Mouse (Mus musculus) adrenal gland, adult 8-10 months (tissue): ENCODE data around the gene Eva1c. TPM values are rescaled to one million over a fixed set of nuclear protein-coding genes. Genes with fewer than 3 reads are reported as not detected.
A peak's percentile ranks its signal among the peaks of the same experiment; 100 is the strongest.

Source experiments
- DNase-seq: peaks from one replicate; pipeline ENCODE4 v3.0.0; 2022
- total RNA-seq, 4 experiments: library from RNA; stranded (reverse); gene quantifications; 2 replicates each; pipeline ENCODE4 v1.2.4; 2022

Eva1c gene
- total RNA-seq, 4 experiments from 2014 or later: 4.6 to 7.5 (median 6.1) TPM

GRCm38 (mm10) chr16:90868129-90868528, 41.6 kb downstream of the Eva1c start:
- no peak for DNase-seq

- no peak for DNase-seq
These were observed 42.8 kb downstream of the Eva1c start for GRCm38 (mm10) chr16:90869361-90869760.

GRCm38 (mm10) chr16:90872936-90873335, 46.4 kb downstream of the Eva1c start:
- no peak for DNase-seq

DNA sequence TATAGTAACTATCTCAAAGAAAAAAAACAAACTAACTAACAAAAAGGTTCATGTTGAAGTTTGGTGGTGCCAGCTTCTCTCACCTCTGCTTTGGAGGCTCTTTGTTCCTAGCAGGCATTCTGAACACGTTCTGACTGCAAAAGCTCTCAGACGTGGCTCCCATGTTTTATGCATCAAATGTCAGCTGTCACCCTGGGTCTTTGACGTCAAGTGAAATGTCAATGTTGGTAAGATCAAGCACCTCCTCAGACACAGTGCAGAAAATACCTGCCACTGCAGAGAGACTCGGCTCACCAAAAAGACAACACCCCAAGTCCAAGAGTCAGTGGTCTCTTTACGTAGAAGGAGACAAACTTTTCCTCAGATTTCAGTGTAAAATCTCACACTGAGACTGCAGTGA, 48.0 kb downstream of the Eva1c start:
- DNase-seq: no peak

- no peak for DNase-seq
These were observed 51.8 kb downstream of the Eva1c start for GRCm38 (mm10) chr16:90878135-90878860.

DNA sequence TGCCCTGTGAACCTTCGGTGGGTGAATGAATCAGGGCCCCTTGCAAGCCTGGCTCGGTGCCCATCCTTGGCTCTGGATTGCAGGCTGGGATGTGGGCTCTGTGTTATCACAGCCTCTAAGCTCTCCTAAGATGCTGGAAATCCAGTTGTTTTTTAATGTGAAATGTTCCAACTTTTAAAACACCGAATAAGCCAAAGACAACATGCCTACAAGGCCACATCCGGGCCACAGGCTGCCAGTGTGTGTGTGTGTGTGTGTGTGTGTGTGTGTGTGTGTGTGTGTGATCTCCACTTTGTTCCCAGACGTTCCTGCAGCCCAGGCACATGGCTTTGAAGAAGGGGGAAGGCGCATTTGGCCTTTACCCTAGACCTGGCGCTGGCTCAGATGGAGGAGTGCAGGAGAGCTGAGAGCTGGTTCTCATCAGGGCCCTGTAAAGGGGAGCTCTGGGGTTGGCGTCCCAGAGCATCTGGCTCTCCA, 56.0 kb downstream of the Eva1c start:
- peak; percentile 40 for DNase-seq

- no peak for DNase-seq
These were observed 58.8 kb downstream of the Eva1c start for GRCm38 (mm10) chr16:90885351-90885750.

DNA sequence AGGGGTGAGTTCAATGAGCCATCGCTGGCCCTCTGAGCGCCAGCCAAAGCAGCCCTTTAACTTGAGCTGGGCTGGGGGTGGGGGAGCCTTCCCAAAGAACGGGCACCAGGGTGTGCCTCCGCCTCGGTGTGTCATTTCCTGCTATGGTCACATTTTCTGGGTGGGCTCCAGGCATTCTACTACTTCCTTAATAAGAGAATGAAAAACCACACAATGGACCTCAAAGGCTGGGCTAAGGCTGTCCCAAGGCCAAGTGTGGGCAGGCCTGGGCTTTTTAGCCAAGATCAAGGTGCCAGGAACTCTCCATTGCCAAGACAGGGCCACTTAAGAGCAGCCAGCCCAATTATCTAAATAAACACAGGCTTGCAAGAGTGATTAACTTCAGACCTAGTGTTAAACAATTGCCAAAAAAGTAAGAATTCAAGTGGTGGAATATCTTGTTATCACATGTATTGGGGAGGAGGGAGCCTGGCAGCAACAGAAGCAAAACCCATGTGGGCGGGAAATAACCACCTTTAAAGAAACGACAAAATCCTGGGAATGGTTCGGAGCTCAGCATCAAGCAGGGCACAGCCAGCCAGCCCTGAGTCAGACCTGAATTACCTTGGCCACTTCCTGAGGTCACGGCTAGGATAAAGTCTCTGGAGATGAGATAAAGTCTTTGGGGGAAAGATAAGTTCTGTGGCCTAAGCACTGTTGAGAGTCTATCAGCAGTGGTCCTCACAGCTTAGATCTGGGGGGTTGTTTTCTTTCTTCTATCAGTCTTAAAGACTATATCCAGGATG, 59.5 kb downstream of the Eva1c start:
- no peak for DNase-seq

GRCm38 (mm10) chr16:90890683-90891082, 64.2 kb downstream of the Eva1c start:
- DNase-seq: no peak

DNA sequence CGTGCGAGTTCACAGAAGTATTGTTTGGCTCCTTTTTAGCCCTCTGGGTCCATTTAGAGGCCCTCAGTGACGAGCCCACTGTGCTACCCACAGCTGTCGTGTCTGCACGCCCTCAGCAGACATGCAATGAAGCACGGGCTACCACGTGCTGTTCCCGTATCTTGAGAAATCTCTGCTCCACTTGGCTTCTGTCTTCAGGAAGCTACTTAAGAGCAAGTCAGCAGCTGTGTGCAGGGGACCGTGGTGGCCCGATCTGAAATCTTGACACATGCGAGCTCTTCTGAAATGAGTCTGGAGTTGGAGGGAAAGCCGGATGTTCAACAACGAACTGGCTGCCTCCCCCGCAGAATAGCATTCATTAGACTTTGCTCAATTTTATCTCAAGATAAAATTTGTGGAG, 65.1 kb downstream of the Eva1c start:
- DNase-seq: no peak

DNA sequence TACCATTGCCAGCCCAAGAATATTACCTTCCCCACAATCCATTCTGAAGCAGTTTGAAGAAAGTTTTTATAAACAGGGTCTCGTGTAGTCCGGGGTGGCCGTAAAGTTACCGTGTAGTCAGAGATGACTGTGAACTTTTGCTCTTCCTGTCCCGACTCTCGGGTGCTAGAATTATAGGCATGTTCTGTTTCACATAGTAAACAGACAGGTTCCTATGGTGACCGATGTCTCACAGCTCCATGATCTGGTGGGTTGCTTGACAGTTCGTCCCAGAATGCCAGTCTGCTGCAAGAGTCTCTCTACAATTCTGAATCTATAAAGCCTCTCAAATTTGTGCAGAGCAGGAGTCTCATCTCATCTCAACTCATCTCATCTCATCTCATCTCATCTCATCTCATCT, 65.6 kb downstream of the Eva1c start:
- DNase-seq: no peak

GRCm38 (mm10) chr16:90893019-90893418, 66.5 kb downstream of the Eva1c start:
- DNase-seq: no peak

- no peak for DNase-seq
These were observed 67.3 kb downstream of the Eva1c start for GRCm38 (mm10) chr16:90893792-90894191.

- peak; percentile 88 for DNase-seq
These were observed 71.1 kb downstream of the Eva1c start for GRCm38 (mm10) chr16:90897651-90898050.

DNA sequence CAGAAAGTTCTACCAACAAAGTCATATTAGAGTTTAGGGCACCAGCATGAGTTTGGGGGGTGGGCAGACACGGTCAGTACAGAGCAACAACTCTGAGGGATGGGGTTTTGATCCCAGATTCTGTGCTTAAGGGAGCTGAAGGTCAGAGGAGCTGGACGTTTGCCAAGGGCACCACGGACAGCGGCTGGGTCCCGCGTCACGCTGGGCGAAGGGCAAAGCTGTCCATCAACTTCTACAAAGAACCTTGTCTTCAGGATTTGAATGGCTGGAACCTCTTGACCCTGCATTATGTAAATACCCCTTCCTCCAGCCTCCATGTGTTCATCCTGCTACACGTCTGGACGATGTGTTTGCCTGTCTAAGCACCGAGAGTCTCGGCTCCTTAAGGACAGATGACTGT, 73.0 kb downstream of the Eva1c start:
- peak; percentile 83 for DNase-seq

DNA sequence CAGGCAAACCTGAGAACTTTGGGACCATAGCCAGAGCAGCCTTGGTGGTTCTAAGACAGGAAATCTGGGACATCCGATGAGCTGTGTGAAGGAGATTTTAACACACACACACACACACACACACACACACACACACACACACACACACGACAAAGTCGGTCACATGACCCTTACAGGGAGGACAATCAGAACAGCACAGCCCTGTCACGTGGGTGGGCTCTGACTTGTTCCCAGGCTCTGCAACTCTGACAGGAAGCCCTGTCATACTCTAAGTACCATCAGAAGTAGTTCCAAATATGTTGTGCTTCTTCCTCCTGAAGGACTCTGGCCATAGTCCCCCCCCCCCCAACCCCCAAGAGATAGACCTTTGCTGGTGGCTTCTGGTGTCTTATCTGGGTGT, 74.8 kb downstream of the Eva1c start:
- DNase-seq: no peak

DNA sequence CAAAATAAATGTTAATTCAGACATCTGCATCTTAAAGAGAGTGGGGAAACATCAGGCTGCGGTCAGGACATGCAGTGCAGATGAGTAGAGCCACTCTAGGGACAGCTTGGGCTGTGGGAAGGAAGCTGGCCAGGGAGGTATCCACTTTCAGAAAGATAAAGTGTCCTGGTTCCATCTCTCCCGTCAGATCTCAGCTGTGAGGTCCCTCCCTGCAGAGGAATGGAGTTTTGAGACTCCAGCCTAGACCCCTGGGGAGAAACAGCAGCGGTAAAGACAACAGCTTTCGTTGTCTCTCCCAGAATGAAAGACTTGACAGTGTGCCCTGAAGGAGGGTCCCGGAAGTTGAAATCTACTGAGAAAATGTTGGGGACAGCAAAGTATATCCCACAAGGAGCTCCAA, 76.8 kb downstream of the Eva1c start:
- DNase-seq: no peak

- no peak for DNase-seq
These were observed 80.7 kb downstream of the Eva1c start for GRCm38 (mm10) chr16:90907250-90907649.

DNA sequence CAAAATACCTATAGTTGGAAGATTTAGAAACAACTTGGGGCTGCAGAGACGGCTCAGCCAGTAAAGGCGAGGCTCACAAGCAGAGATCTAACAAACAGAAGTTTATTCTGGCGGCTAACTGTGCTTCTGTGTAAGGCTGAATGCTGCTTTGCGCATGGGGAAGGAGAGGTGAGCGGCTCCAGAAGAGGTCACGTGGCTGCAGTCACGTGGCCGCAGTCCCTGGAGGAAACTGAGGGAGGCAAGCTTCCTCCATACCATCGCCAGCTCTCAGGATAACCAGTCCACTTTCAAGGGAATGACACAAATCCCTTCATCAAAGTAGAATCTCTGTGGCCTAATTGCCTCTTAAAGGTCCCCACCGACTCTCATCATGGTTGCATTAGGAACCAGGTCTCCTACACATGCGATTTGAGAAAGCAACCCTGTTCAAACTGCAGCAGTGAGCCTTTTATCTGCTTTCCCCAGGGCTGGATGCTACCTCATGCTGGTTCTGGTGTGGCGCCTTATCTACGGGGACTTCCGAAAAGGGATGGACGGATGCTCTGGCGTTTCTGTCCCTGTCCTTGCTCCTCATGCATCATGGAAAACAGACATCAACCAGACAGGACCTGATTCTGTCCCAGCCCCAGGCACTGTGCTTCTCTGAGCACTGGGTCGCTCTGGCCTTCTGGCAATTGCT, 84.5 kb downstream of the Eva1c start:
- DNase-seq: no peak

- DNase-seq: peak; percentile 65
These were observed 85.2 kb downstream of the Eva1c start for GRCm38 (mm10) chr16:90911766-90912165.

DNA sequence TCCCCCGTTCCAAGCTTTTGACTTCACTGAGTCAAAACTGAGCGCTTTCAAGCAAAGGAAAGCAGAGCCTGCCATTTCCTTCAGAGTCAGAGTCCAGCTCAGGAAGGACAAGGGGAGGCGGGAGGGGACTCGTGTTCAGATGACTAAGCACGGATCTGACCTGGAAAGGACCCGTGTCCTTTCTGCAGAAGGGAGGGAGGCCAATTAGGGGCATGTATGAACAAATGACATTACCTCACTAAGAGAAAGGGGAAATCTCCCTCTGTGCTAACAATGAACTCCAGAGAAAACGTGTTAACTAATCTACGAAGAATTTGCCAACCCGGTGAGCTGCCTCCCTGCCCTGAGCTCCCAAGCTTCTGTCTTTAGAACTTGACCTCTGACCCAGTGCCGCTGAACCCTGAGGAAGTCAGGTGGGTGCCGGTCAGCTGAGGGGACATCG, 89.5 kb downstream of the Eva1c start:
- peak; percentile 68 for DNase-seq

GRCm38 (mm10) chr16:90917156-90917555, 90.6 kb downstream of the Eva1c start:
- no peak for DNase-seq

DNA sequence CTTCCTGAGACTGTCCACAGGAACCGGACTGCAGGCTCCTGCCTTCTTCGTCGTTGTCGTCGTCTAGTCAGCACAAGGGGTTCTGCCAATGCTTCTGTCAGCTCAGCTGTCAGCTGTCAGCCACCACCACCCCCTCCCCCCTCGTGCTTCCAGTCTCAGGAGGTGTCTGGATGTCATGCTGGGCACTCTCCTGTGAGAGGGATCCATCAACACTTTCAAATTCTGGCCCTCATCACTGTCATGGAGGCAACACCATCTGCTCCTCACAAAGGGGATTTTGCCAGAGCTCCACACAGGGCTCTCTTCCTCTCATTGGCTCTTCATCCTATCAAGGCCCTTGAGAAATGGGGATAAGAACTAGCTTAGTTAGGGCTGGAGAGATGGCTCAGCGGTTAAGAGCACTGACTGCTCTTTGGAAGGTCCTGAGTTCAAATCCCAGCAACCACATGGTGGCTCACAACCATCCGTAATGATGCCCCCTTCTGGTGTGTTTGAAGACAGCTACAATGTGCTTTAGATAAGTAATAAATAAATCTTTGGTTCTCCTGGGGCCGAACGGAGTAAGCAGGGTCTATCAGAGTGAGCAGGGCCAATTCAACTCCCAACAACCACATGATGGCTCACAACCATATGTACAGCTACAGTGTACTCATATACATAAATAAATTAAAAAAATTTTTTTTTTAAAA, 95.1 kb downstream of the Eva1c start:
- no peak for DNase-seq
